Mouse (Mus musculus) kidney, postnatal 10 days (tissue): Measurements from ENCODE around the gene Tbx19.

Experiments
- DNase-seq: peaks from one replicate; pipeline ENCODE4 v3.0.0; 2021; ENCODE audit warnings: mixed read lengths

Gene Tbx19

DNA sequence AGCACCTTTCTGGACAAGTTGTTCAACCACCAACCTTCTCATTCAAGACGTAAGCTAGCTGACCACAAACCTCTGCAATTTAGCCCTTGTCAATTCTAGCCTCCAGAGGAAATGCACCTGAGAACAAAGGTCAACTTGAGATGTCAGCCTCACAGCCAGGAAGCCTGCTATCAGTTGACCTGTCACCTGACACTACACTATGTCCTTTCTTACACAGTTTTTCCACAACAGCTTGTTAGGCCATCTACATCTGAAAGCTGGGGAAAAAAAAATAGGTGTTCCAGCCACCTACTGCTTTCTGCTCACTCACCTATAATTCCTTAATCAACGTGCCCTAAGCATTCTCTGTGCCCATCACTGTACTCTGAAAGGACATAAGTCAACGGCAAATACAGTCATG, 23.6 kb upstream of the Tbx19 start:
- no peak for DNase-seq

DNA sequence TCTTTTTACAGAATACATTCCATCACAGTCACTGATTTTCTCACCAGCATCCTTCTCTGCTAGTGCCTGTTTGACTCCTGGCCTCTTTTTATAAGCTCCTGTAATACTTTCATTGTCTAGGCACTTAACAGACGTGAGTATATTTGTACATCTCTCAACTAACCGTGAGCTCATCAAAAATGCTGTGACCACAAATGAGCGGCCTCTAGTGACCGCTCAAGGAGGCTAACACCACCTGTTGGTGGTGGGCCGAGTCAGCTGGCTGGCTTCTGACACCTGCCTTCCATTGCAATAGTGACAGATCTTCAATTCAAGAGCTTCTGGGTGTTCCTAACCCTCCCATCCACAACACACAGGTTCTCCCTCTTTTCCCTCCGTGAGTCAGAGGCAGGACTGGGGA, 22.8 kb upstream of the Tbx19 start:
- DNase-seq: no peak

DNA sequence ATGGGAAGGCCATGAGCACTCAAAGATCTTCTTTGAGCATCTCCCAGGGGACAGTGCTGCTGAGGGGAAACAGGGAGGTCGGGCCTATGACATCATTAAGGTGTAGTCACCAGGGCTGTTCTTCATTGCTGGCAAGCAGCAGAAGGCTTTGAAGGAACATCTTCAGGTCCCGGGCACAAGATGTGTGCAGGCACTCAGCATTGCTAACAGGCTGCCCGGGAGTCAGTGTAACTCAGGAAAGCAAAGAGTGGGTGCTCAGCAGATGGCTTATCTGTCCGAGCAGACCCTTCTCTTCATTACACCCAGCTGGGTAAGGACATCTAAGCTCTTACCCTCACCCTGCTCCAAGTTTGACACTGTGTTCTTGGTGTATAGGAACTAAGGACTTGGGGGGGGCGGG, 18.7 kb upstream of the Tbx19 start:
- DNase-seq: no peak

DNA sequence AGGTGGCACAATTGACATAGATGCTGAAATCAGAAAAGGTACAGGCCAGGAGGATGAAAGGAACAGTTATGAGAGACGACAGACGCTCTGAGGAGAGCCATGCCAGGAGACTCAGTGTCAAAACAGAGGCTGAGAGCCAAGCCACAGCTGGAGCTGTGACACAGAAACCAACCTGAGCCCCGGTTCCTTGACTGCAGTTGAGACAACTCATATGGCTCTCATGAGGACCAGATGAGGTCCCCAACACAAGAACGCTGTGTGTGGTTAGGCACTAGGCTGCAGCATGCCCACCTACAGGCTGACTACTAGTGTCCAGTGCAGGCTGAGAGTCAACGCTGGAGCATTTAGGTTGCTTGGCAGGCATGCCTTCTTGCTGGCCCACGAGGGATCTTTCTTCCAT, 17.5 kb upstream of the Tbx19 start:
- no peak for DNase-seq

DNA sequence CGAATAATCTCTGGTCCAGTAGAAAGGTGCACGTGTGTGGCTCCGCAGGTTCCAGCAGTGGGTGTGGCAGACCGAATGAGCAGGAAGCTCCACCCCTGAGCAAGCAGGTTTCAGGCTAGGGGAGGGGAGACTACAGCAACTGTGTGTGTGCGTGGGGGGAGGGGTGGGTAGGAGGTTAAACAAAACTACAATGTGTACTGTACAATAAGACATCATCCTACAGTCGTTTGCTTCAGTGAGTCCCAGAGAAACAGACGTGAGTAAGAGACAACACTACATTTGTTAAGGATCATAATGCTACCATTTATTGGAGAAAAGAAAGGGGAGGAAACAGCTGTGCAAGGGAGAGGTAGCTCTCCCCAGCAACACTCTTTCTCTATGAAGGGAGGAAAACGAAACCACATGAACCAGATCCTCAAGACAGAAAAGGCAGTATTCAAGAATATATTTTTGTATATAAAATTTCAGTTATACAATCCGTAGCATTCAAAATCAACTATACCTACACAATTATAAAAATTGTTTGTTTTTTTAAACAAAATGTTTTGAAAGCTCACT, 13.6 kb upstream of the Tbx19 start:
- DNase-seq: no peak

DNA sequence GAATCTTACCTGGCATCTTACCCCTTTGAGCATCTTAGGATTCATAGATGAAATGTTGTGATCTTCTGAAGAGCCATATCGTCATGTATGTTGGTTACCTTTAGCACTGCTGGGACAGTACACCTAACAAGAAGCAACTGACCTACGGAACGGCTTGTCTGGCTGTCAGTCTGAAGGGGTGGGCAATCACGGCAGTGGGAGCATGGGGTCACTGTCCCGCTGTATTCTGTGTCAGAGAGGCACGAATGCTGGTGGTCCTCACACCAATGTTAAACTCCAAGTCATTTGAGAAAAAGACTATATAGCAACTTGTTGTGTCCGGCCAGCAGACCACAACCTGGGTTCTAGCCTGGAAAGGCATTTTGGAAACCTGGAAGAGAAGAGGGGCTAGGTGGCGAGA, 10.7 kb upstream of the Tbx19 start:
- no peak for DNase-seq

DNA sequence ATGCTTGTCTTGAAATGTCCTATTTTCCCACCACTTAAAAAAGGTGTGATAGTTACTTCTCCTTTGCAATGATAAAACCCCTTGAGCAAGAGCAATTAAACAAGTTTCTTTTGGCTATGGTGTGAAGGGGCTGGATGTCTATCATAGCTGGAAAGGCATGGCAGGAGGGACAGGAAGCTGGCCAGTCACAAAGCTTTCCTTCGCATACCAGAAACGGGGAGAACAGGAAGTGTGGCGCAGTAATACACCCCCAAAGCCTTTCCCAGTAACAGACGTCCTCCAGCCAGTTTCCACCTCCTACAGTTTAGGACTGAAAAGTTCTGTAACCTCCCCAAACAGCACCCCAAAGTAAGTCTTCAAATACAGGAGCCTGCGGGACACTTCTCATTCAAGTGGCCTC, 9.6 kb upstream of the Tbx19 start:
- DNase-seq: no peak

DNA sequence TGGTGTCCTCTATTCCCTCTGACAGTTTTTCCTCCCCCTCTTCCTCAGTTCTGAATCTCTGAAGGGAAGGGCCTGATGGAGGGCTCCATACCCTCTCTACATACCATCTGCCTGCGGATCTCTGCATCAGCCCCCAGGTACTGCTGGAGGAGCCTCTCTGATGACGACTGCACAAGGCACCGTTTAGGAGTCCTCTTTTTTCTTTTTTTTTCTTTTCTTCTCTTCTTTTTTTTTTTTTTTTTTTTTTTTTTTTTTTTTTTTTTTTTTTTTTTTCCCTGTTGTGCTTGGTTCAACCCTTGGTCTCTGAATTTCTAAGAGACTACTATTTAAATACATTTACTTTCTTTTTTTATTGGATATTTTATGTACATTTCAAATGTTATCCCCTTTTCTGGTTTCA, 8.9 kb upstream of the Tbx19 start:
- no peak for DNase-seq

DNA sequence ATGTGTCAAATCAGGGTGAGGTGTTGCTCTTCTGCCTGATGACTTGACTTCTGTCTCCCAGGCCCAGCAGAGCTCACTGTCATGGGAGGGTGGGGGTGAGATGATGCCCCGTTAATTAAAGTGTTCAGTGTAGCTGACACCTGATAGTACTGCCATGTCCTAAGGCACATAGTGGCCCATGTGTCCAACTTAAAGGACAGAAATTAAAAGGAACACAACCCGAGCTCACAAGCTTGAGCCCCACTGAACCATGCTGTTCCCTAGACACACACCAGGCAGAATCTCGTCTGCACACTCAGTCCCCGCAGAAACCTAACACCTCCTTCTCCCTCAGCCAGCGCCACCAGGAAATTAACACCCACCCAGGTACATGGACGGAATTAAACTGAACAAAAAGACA, 4.3 kb upstream of the Tbx19 start:
- no peak for DNase-seq

DNA sequence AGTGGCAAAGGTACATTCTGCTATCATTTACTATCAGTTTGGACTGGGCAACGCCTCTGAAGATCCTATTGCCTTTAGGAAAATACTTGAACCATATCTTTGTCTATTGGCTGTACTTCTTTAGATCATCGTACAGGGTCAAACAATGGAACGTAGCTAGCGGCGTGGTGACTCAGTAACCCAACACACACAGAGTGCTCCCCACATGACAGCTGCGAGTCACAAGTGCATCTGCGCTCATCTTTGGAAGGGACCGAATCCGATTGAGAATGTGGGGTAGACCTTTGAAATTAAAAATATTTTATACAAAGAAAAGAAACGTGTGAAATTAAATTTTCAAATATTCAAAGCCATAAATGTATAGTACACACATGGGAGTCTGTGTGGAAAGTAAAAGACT, 1.7 kb downstream of the Tbx19 start:
- DNase-seq: no peak

DNA sequence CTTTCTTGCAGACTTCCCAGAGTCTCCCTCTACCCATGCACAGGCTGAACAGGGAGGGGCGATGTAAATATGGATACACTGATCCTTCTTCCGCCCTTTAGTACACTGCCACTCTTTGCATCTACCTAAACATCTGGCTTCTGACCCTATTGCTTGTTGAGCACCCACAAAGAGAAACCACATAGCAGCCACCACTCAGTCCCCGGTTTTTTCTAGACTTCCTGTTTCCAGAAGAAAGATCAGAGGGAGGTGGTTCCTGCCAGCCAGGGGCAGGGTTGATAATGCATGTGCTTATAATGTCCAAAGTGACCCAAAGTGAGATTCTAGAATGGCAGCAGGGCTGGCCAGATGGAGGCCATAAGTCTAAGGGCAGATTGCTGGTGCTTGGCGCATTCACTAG, 6.4 kb downstream of the Tbx19 start:
- DNase-seq: no peak

DNA sequence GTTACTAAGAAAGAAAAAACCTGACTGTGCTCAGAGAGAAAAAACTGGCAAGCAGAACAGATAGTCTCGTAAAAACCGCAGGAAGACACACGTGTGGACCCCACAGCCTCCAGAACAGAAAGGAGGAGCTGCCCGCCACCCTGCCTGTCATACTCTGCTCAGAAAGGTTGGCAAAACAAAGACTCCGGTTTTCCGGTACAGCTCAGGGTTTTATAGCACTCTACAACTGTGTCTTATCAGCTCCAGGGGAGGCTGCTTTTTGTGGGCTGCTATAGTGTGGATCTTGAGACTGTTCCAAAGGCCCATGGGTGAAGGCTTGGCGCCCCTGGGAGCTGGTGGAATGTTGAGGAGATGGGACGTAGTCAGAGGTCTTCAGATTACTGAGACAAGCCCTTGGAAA, 9.4 kb downstream of the Tbx19 start:
- DNase-seq: no peak

DNA sequence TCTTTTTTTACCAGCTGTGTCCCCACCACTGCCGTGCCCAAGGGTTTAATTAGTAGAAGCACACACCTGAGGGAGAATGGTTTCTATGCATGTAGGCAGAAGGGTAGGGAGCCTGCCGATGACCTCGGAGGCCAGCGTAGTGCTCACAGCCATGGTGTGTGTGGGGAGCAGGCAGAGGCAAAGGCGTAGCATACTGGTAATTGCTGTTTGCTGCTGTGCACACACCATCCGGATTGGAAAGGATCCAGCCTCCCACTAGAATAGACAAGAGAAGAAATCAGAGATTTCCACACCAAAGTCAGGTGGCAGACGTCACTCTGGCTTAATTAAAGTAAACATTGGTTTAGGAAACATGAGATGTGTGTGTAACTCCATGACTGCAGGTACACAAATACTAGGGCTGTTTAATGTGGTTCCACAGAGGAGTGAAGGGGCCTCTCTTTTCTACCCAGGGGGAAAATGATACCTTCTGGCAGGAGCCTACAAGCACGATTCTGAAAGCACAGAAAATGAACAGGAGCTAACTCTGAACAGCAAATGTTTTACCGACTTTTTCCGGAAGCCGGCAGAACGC, 18.1 kb downstream of the Tbx19 start:
- no peak for DNase-seq

DNA sequence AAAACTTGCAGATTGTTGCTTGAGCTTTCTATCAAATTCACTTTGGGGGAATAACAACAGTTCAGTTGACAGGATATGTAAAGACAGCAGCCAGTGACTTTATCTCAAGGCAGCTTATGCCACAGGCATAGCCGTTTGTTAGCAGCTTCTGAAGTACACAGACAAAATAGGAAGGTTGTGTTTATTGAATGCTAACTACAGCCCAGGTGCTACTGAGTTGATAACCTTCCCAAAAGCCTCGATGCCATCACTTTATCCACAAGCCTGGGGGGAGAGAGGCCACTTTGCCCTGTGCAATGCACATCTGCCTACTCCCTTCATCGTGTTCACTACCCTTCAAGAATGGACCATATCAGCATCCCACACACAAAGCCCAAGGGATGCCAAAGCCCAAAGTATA, 20.3 kb downstream of the Tbx19 start:
- DNase-seq: no peak

DNA sequence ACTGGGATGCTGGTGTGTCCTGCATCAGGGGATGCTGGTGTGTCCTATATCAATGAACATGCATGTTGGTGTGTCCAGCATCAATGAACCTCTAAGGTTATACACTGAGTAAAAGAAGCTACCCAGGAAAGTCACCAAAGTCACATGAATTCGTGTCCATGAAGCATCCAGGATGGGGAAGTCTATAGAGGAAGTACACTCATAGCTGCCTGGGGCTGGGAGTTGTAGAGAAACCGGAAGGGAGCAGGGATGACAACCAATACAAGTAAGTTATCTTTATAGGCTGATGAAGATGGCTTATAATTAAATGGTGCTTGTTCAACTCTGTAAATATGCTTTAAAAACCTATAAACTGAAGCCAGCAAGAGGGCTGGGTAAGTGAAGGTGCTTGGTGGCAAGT, 26.7 kb downstream of the Tbx19 start:
- no peak for DNase-seq

DNA sequence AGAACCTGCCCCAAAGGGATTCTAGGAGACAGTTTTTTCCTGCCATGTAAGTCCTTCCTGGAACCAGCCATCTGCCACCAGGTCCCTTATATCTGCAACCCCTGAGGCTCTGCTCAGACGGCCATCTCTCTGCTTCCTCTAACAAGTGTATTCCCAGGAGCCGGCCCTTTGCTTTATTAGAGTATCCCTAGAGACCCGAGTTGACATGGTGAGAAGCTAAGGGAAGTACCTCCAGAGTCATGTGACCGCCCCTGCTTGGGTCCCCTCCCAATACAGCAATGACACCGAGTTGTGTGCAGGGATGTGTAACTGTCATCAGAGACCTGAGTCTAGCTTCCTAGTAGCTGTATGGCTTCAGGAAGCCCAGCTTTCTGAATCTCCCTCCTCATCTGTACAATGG, 27.3 kb downstream of the Tbx19 start:
- DNase-seq: no peak

DNA sequence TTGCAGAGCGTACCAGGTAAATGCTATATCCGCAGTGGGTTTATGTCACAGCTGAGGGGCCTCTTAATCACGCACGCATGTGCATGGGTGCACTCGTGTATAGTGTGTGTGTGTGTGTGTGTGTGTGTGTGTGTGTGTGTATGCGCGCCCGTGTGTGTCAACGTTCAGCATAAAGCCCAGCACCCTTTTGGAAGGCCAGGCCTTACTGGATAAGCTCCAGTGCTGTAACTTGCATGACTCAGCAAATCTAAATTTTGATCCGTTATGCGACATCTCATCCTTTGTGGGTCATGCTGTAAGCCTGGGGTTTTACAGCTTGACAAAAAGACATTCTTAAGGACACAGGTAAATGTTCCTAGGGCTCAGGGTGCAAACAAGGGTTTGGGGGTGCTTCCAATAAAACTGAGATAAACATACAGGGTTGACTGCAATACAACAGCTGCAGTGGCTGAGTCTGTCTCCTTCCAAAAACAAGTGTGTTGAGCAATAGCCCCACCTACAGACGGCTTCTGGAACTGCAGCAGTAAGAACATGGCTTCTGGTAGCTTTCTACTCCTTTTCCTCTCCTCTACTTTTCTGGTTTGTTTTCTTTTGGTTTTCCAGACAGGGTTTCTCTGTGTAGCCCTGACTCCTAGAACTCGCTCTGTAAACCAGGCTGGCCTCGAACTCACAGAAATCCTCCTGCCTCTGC, 28.2 kb downstream of the Tbx19 start:
- DNase-seq: peak; percentile 82

DNA sequence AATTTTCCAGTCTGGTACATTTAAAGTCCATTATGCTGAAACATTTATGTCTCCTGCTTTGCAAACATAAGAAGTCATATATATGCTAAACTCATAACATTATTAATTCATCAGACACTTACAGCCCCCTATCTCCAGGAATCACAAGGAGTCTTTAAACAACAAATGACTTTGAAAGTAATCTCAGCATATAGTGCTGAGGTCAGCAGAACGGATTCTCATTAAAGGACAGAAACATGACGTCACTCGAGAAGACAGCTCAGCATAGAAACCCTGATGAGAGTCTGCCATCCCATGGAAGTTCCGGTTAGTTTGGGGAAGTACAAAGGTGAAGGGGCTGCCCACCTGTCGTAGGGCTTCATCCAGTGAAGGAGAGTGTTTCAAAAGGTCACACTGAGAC, 31.0 kb downstream of the Tbx19 start:
- no peak for DNase-seq

DNA sequence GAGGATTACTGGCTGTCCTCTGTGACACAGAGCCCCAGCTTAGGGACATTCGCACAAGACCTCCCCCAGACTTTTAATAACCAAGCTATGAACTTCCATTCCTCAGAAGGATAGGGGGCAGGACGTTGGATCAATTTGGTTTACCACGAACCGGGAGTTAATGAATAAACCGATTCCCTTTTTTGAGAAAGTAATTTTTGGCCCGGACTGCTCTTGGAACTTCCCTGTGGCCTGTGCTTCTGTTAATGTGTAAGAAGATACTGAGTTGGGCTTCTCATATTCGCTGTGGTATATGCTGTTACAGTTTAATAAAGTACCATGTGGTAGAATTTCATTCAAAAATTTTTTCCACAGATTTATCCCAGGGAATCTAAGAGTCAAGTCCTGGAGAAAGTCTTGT, 39.5 kb downstream of the Tbx19 start:
- DNase-seq: no peak

DNA sequence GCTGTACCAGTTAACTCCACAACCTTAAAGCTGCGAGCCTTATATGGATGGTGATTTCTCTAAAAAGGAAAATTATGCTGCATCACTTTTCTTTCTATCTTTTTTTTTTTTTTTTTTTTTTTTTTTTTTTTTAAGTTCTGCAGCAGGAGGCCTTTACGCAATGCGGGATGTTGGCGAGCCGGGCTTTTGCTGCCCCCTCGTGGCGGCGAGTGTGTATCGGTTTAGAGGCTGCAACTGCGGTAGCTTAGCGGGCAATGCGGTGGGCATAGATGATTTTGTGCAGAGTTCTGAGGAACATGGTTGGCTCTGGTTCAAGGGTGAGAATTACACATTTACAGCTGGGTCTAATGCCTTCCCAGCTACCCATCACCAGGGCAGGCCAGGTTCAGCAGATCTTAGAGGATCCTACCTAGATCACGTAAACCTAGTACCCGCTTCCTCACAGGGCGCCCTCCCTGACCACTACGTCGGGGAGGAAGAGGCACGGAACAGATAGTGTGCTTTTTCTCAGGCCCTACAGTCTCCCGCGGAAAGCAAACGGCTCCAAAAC, 40.1 kb downstream of the Tbx19 start:
- DNase-seq: peak; percentile 94

DNA sequence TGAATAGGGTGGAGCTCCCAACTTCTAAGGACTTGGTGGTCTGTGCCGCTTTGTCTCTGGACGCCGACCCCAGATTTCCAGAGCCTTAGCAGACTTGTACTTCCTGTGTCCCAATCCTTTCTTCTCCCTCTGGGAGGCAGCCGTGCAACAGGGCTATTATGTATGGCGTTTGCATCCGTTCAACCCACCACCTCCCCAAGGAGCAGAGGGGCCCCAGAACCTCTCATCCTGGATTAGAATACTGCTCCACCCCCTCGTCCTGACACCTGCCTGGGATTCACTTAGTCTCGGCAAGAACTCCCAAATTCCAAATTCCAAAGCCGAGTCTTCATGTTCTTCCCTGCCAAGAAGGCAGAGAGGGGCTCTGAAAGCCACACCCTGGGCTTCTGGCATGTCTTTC, 40.8 kb downstream of the Tbx19 start:
- DNase-seq: no peak

DNA sequence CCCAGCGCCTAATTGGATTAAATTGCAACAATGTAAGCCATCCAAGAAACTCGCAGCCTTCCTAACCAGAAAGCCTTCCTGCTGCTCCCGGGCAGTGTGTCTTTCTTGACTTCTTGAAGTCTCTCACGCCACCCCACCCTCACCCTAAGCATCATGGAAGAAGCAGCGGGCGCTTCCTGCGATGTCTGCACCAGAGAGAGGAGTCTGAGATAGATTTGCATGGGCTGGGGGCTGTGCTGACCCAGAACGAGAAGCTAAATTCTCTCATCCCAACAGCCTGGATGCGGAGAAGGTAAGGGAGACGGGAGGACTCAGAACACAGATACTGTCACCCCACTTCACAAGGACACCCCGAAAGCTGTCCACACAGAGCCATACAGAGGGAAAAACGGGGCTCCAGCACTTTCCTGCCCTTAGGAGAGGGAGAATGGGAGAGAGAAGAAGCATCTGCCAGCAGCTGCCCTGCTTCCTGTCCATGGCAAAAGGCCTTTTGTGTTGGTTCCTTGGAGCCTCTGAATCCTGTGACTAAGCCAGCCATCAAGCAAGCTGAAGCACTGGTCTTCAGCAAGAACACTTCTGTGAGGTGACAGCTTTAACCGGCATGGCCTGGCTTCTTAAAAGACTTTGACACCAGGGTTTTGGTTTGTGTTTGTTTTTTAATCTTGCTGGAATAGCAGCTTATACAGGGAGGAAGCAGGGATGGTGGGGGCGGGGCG, 41.4 kb downstream of the Tbx19 start:
- DNase-seq: peak; percentile 15

DNA sequence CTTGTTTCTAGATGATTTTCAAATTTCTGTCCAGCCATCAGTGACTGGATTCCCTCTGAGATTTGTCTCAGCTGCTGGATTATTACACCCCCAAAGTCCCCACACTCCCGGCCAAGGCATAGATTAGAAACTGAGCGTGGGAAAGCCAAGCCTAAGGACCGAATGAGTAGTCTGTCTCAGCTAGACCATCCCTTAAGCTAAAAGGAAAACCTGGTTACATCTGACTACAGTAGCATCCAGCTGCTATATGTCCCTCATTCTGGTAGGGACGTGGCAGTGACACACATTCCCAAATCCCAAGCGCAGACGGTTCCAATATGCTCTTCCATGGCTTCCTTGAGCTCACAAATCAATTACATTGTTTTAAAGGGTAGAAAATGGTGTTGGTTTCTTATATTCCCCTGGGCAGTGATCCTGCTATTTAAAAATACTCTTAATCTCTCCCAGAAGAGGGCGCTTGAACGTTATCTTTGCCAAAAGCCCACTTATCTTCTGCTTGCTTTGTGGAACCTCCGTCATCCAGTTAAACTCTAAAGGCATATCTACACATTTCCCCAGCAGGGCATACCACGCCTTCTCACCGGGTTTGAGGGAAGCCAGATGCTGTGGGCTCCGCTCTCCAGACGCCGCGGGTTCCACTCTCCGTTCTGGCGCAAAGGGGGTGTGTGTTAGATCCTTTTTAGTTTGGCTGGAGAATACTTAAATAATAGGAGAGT, 46.0 kb downstream of the Tbx19 start:
- peak; percentile 37 for DNase-seq
